Mouse (Mus musculus): ENCODE measurements around the gene Tmem156.
"Not testable (repeated sequence)": the region's sequence is repeated elsewhere in the genome, so short reads cannot be mapped to it uniquely, and the experiment has no call there.

DNA sequence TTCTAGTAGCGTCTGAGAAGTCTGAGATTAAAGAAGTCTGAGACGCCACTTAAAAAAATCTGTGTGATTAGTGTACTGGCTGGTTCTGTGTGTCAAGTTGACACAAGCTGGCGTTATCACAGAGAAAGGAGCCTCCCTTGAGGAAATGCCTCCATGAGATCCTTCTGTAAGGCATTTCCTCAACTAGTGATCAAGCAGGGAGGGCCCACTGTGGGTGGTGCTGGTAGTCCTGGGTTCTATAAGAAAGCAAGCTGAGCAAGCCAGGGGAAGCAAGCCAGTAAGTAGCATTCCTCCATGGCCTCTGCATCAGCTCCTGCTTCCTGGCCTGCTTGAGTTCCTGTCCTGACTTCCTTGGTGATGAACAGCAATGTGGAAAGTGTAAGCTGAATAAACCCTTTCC lies 20.3 kb upstream of the Tmem156 start:
- not testable (repeated sequence) for TF ChIP-seq CTCF, POLR2A (IDR thresholded peaks at IDR 0.05; ENCODE audit: extremely low read depth, insufficient read depth, low read length)

Measured in cortical plate, adult 2 months (tissue).